Mouse (Mus musculus) cerebellum, postnatal 36 days (tissue): ENCODE data around the gene Satb1.

Source experiments
- DNase-seq, 2 experiments: peaks; one replicate each; pipeline ENCODE4 v3.0.0; 2021 to 2022; ENCODE audit warnings: mixed read lengths in 2 of 2

The Satb1 gene

GRCm38 (mm10) chr17:51775070-51775881, 57.8 kb downstream of the Satb1 start:
- DNase-seq = no peak

GRCm38 (mm10) chr17:51763600-51763999, 69.5 kb downstream of the Satb1 start:
- DNase-seq = no peak

GRCm38 (mm10) chr17:51762503-51762902, 70.6 kb downstream of the Satb1 start:
- no peak for DNase-seq

- peak in 1 of 2 experiments; percentile 9 for DNase-seq
Observed at GRCm38 (mm10) chr17:51760997-51761655, 72.0 kb downstream of the Satb1 start.

DNA sequence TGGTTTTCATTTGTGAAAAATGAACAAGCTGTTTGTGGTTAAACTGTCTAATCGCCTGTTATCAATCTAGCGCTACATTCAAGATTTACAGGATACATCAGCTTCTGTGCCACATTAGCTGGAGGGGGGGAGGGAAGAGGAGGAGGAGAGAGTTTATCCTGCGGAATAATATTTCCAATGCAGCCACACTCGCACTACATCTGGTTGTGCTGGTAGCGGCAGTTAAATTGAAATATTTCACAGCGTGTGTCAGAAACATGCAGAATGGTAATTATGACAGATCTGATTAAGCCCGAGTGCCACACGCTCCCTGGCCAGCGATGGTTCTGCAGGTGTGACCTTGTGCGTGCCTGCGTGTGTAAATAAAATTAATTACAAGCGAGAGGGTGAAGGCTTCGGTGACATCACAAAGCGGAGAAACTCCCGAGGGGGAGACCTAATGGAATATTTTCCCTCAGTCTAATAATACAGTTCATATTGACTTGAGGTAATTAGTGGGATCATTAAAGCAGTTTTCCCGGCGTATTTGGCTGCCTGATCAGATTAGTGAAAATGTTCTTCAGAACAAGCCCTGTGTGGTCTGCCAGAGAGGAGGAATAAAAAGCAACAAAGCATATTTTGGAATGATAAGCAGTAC, 72.7 kb downstream of the Satb1 start:
- no peak for DNase-seq

GRCm38 (mm10) chr17:51759509-51759908, 73.6 kb downstream of the Satb1 start:
- no peak for DNase-seq

DNA sequence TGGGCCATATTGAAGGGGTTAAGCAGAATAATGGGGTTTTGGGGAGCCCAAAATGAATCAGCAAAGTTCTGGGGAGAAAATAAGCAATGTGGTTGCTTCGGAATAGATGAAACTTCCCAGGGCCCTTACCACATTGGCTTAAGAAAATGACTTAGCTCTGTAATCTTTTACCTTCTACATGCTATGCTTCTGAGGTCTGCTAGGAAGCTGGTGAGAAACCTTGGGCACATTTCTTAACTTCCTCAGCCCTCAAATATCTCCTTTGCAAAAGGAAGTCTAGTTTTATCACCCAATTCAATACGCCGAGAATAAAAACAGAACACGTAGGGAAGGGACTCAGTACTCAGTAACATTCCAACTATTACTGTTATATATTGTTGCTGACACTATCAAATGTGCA, 80.9 kb downstream of the Satb1 start:
- no peak for DNase-seq

GRCm38 (mm10) chr17:51747204-51747603, 85.9 kb downstream of the Satb1 start:
- no peak for DNase-seq

GRCm38 (mm10) chr17:51742502-51742901, 90.6 kb downstream of the Satb1 start:
- DNase-seq = no peak

- no peak for DNase-seq
Observed at GRCm38 (mm10) chr17:51741126-51741525, 92.0 kb downstream of the Satb1 start.

GRCm38 (mm10) chr17:51740246-51740645, 92.8 kb downstream of the Satb1 start:
- DNase-seq = no peak

DNA sequence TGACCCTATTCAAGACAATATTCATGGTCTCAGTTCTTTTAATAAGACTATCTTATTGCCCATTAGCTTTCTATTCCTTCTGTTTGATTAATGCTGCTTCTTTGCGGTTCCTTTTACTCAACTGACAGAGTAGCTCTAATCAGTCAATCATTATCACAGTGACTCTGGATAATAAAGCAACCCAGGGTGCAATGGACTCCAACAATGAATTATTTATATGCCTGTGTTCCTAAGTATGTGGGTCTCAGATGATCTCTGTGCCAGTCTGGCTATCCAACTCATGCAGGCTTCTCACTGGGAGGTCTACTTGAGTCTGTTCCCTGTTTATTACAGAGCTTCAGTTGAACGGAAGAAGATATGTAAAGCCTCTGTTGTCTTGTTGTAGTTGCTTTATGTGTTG, 108.6 kb downstream of the Satb1 start:
- DNase-seq = no peak

DNA sequence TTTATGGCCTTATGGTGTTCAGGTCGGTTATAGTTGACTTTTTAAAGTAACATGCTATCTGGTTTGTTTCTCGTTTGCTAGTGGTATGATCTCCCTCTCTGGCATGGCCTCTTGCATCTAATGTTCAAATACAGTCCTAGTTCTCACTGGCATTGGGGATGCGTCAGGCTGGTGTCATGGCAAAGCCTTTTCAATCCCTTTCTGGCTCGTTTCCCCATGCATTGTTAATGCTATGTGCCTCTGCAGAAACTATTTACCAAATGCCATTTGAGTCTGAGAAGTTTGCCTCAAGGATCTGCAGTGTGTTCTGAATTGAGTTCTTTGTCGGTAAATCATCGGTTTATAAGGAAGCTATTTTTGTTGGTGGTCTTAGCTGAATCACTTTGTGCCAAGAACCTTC, 137.4 kb downstream of the Satb1 start:
- DNase-seq = no peak

DNA sequence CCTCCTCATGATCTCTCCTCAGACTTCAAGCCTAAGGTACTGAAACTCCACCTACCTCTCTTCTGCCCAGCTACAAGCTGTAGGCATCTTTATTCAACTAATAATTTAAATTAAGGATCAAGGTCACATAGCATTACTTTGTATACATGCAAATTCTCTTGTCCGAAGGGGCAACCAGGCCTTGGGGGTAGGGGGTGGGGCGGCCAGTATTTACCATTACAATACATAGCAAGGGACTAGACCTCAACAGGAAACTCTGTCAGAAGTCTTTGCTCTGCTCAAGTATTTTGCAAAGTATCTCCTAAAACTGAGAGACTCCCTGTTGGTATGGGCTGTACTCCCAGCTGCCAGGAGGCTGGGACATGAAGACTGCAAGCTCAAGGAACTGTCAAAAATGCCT, 137.8 kb downstream of the Satb1 start:
- DNase-seq = no peak

DNA sequence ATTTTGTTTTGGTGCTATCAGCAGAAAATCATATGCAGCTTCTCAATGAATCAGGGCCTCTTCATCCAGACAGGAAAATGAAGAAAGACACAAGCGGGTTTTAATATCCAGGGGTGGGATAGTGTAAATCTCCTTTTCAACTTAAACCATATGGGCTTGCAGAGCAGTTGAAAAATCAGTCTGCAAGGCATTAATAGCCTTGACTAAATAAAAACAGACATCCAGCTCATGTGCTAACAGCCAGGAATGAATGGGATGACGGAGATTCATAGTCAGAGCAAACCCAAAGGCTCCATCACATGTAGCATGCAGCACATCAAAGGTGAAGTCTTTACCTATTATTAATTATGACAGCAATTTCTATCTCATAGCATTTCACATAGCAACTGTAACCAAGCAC, 142.6 kb downstream of the Satb1 start:
- DNase-seq = no peak

DNA sequence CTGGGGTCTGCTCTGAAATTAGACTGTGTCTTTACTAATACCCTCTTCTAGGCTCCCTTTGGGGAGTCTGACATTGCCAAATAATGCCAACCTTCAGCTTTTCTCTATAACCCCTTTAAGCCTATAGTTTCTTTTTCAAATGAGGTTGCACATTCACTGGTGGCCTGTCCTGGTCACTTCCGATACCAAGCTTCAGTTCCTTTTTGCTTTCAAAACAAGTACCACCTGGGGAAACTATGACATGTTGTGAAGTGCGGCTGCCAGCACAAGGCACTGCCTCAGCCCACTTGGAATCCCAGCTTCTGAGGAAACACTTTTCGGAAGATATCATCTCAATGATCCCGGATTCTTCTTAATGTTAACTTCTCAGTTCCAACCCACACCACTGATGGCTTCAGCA, 145.9 kb downstream of the Satb1 start:
- DNase-seq = no peak
